Mouse (Mus musculus) midbrain, postnatal 0 days (tissue): Measurements from ENCODE around the gene Lrrc23. TPM values are rescaled to one million over a fixed set of nuclear protein-coding genes. Genes with fewer than 3 reads are reported as not detected.

Experiments
- ATAC-seq: fragments of 200-750 bp; cut with Nextera tagmentation; 2 replicates; pipeline ENCODE4 v1.8.0; 2017; ENCODE audit warnings: moderate number of reproducible peaks, mild to moderate bottlenecking, moderate TSS enrichment, moderate library complexity; ENCODE audit not compliant: low FRiP score
- DNase-seq: peaks from one replicate; pipeline ENCODE4 v3.0.0-alpha.2; 2015; ENCODE audit warnings: low spot score
- H3K27ac ChIP-seq: fragments of 300-500 bp; sonication (generic); 2 replicates; pipeline ENCODE4 v1.5.1; 2014; ENCODE audit warnings: low read depth, mild to moderate bottlenecking, low read length, mixed read lengths
- H3K27me3 ChIP-seq: fragments of 300-500 bp; sonication (generic); 2 replicates; pipeline ENCODE4 v1.6.1; 2014; ENCODE audit warnings: low read length, control low read depth, mixed read lengths; ENCODE audit not compliant: insufficient read depth
- H3K36me3 ChIP-seq: fragments of 300-500 bp; sonication (generic); 2 replicates; pipeline ENCODE4 v1.6.1; 2014; ENCODE audit warnings: low read length, control low read depth, mixed read lengths; ENCODE audit not compliant: insufficient read depth
- H3K4me1 ChIP-seq: fragments of 300-500 bp; sonication (generic); 2 replicates; pipeline ENCODE4 v1.6.1; 2014; ENCODE audit warnings: mild to moderate bottlenecking, control low read depth, antibody characterized with exemption, low read length, mixed read lengths; ENCODE audit not compliant: insufficient read depth
- H3K4me2 ChIP-seq: fragments of 300-500 bp; sonication (generic); 2 replicates; pipeline ENCODE4 v1.6.1; 2014; ENCODE audit warnings: low read depth, mild to moderate bottlenecking, low read length, mixed read lengths; ENCODE audit not compliant: poor library complexity, severe bottlenecking
- H3K4me3 ChIP-seq: fragments of 300-500 bp; sonication (generic); 2 replicates; pipeline ENCODE4 v1.5.1; 2014; ENCODE audit warnings: low read depth, mild to moderate bottlenecking, low read length, moderate library complexity
- H3K9ac ChIP-seq: fragments of 300-500 bp; sonication (generic); replicated peaks from 2 replicates; pipeline ENCODE4 v1.6.1; 2014; ENCODE audit warnings: mild to moderate bottlenecking, low read length, moderate library complexity, mixed read lengths; ENCODE audit not compliant: poor library complexity, severe bottlenecking
- H3K9me3 ChIP-seq: fragments of 300-500 bp; sonication (generic); 2 replicates; pipeline ENCODE4 v1.6.1; 2016; ENCODE audit warnings: low read length, control low read depth
- CTCF ChIP-seq: IDR thresholded peaks from 2 replicates; pipeline ENCODE4 v1.5.1; 2016; ENCODE audit warnings: antibody characterized with exemption, mild to moderate bottlenecking
- WGBS: fragments of 180-500 bp; shearing (Covaris S2); extraction: QIAGEN DNeasy Blood & Tissue Kit; methylation state at CpG from one replicate; pipeline ENCODE4 v1.1.7; 2014; 5-methylcytosine and 5-hydroxymethylcytosine counted together
- polyA plus RNA-seq: library from polyadenylated mRNA; unstranded; fragments of >200 nt; fragmentation: Nextera tagmentation; extraction: Ambion mirVana; gene quantifications from 2 replicates; pipeline ENCODE4 v1.2.1, GENCODE M21; 2015
- total RNA-seq: library from RNA; depleted of rRNA; stranded (reverse); fragments of >200 nt; gene quantifications from 2 replicates; pipeline ENCODE4 v1.2.3, GENCODE M21; 2014

Gene Lrrc23
- total and polyA plus RNA-seq, 2 experiments from 2014 or later, result 9.0 to 12.8 TPM

DNA sequence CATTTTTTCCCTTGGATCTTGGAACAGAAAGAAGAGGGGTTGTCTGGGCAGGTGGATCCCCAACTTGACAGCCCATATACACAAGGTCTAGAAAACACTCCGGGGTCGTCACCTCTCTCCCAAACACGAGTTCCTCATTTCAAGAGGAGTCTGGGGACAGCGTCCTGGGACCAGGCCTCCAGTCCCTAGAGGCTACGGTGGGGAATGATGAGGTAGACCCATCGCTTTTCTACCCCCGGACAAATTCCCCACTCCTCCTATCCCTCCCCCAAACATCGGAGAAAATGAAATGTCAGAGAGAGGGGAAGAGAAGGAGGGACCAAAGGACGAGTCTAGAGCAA, 10.9 kb downstream of the Lrrc23 start:
- ATAC-seq (peak; percentile 2; the same call in 1 of the 2 replicates), DNase-seq (no peak)
- peak overlapping the region; percentile 75 for H3K4me2 ChIP-seq
- H3K9me3 ChIP-seq, result no peaks in the 10 kb centered on the region
- peak overlapping the region; percentile 76 for H3K9ac ChIP-seq
- WGBS, result 6% methylated on average over 9 of the region's 9 CpGs
- no peaks in the 10 kb centered on the region for H3K27me3 ChIP-seq
- TF ChIP-seq CTCF, result no peak
- 0 out of 2 replicates have a peak, but pooled peaks cover 2% of the 10 kb centered on the region for H3K36me3 ChIP-seq
- peak overlapping the region; percentile 53 for H3K4me3 ChIP-seq
- peak overlapping the region; percentile 60 for H3K27ac ChIP-seq
- H3K4me1 ChIP-seq, result peaks cover 15% of the 10 kb centered on the region; the same call in 1 of the 2 replicates

DNA sequence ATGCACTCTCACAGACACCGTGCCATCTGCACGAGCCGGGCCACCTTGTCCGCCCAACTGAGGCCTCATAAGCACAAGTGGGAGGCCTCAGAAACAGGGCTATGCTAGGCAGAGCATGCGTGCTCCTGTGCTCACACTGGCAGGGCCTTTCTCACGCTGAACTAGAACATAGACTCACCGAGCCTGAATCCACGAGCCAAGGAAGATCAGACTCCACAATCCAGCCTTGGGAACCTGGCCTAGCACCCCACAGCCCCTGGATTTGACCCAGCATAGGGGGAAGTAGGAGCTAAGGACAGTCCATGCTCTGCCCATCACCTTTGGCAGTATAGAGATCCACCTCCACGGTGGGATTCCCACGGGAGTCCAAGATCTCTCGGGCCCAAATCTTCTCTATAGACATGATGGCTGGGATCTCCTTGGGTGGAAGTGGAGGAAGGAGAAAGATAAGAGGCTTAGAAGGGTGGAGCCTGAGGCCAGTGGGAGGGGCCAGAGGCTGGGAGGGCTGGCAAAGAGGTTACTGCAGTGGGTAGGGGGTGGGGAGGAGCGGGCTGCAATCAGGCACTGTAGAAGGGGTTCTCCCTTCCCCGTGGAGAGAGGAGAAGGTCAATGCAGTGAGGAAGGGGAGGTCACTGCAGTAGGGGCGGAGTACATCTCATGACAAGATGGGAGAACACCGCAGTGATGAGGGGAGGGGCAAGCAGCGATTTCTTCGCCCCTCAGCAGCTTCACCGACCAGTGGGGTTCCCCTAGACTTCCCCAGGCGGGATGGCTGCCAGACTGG, 11.4 kb downstream of the Lrrc23 start:
- Histone ChIP-seq H3K9ac (peak overlapping the region; percentile 76), H3K4me1 (peaks cover 15% of the 10 kb centered on the region; the same call in 1 of the 2 replicates), H3K27me3 (no peaks in the 10 kb centered on the region), H3K9me3 (no peaks in the 10 kb centered on the region), H3K4me2 (peak overlapping the region; percentile 75), H3K36me3 (0 out of 2 replicates have a peak, but pooled peaks cover 2% of the 10 kb centered on the region), H3K4me3 (peak overlapping the region; percentile 53), H3K27ac (peak overlapping the region; percentile 60)
- peak; percentile 54 for DNase-seq
- WGBS, result 24% methylated on average over 19 of the region's 19 CpGs
- TF ChIP-seq CTCF, result no peak
- ATAC-seq, result peak; percentile 24

GRCm38 (mm10) chr6:124767536-124767919, 12.0 kb downstream of the Lrrc23 start:
- DNase-seq, result no peak
- no peaks in the 10 kb centered on the region for H3K27me3 ChIP-seq
- peaks cover 7% of the 10 kb centered on the region; the same call in 1 of the 2 replicates for H3K36me3 ChIP-seq
- peak overlapping the region; percentile 60 for H3K27ac ChIP-seq
- peak overlapping the region; percentile 75 for H3K4me2 ChIP-seq
- H3K9ac ChIP-seq, result peak overlapping the region; percentile 76
- no peak for TF ChIP-seq CTCF
- no peak for ATAC-seq
- H3K4me1 ChIP-seq, result peaks cover 15% of the 10 kb centered on the region; the same call in 1 of the 2 replicates
- H3K4me3 ChIP-seq, result peak overlapping the region; percentile 53; the same call in 1 of the 2 replicates
- 32% methylated on average over 4 of the region's 4 CpGs for WGBS
- H3K9me3 ChIP-seq, result no peaks in the 10 kb centered on the region

- no peak for DNase-seq
- H3K4me1 ChIP-seq, result peaks cover 15% of the 10 kb centered on the region; the same call in 1 of the 2 replicates
- 83% methylated on average over 7 of the region's 7 CpGs for WGBS
Observed at GRCm38 (mm10) chr6:124765951-124766350, 13.6 kb downstream of the Lrrc23 start.

GRCm38 (mm10) chr6:124759259-124759658, 20.3 kb downstream of the Lrrc23 start:
- TF ChIP-seq CTCF, result peak; percentile 79
- no peaks in the 10 kb centered on the region for H3K27me3 ChIP-seq
- H3K27ac ChIP-seq, result peak overlapping the region; percentile 97; the same call in 1 of the 2 replicates
- no peak overlapping the region for H3K4me3 ChIP-seq
- WGBS, result 8% methylated on average over 5 of the region's 5 CpGs
- no peak overlapping the region for H3K9ac ChIP-seq
- ATAC-seq, result no peak
- H3K4me1 ChIP-seq, result peaks cover 23% of the 10 kb centered on the region
- DNase-seq, result peak; percentile 75
- H3K36me3 ChIP-seq, result peaks cover 14% of the 10 kb centered on the region
- no peaks in the 10 kb centered on the region for H3K9me3 ChIP-seq
- no peak overlapping the region for H3K4me2 ChIP-seq

More at GRCm38 (mm10) chr6:124765951-124766350, 13.6 kb downstream of the Lrrc23 start:
- Histone ChIP-seq H3K4me3 (no peak overlapping the region), H3K9ac (no peak overlapping the region), H3K9me3 (no peaks in the 10 kb centered on the region), H3K27me3 (no peaks in the 10 kb centered on the region), H3K4me2 (no peak overlapping the region), H3K36me3 (peaks cover 11% of the 10 kb centered on the region), H3K27ac (no peak overlapping the region)
- TF ChIP-seq CTCF, result no peak
- ATAC-seq, result no peak

DNA sequence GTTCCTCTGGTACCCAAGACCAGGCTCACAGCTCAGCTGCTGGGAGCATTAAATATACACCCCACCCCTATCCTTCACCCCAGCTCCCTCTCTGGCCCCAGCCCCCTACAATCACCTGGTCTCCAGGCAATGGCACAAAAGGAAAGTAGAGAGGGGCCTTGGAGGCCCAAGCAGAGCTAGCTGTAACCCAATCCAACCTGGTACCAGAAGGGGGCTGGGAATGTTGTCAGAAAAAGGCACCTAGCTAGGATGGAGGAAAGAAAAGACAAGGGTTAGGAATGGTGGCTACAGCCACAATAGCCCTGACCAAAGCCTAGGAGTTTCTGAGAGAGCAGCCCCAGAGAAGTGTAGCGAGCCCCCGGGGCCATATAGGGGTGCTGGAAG, 20.7 kb downstream of the Lrrc23 start:
- Histone ChIP-seq H3K27me3 (no peaks in the 10 kb centered on the region), H3K36me3 (peaks cover 14% of the 10 kb centered on the region), H3K27ac (peak overlapping the region; percentile 97), H3K9ac (no peak overlapping the region), H3K4me3 (no peak overlapping the region), H3K4me1 (peaks cover 26% of the 10 kb centered on the region), H3K4me2 (no peak overlapping the region), H3K9me3 (no peaks in the 10 kb centered on the region)
- 62% methylated on average over 2 of the region's 2 CpGs for WGBS
- ATAC-seq (no peak), DNase-seq (no peak)
- TF ChIP-seq CTCF, result no peak
